Mouse (Mus musculus): ENCODE measurements at regions not wholly inside any gene's neighbourhood (a gene's known extent, or its start where the extent isn't known, plus 50 kb on each side); places are given as distances from the start of the nearest gene placed in this dataset.

DNA sequence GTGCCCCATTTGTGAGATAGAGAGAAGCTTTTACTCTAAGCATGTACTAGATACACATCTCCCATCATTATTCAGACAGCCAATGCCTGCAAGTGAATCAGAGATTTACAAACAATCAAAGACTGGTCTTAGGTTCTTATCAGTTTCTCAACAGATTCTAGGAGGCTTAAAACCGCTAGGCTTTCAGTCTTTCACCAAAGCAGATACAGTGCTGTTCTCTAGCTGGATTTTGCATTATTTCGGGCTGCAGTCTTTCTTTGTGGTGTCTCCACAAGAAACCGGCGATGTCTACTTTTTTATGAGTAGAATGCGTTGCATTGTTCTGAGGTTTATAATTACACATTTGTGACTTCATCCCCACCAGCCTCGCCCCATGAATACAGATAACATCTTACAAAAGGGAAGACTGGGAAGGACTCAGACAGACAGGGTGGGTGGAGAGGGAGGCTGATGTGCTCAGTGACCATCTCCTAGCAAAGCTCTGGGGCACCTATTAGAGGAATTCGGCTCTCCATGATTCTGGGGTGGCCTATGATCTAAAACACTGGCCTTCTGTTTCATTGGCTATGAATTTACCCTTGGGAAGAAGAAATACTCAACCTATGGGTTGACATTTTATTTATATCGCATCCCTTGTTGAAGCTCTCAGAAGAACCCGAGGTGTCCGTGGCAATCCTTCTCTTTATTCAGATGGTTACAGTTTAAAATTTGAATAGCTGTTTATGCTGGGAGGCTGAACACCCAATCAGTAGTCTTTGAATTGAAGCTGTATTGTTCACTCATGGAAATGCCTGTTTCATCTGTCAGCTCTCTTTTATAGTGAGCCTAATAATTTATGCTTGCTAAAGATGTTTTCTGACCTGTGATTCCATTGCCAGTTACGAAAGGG is 343.8 kb downstream of the Tmem161b start:
- DNase-seq (ENCODE audit: low read depth) = no peak

DNA sequence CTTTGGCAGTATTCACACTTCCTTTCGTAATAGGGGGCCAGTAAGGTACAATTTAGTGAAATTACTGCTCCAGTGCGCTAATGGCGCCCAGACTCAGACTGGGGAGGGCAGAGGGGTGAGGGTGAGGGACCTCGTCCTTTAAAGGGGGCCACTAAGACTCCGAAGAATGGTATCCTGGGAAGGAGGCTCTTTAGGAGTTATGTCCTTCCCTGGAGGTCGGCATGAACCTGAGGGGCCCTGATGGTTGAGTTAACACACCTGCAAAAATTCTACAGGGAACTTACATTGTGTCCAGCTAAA is 344.4 kb downstream of the Tmem161b start:
- no peak for DNase-seq (ENCODE audit: low read depth)

DNA sequence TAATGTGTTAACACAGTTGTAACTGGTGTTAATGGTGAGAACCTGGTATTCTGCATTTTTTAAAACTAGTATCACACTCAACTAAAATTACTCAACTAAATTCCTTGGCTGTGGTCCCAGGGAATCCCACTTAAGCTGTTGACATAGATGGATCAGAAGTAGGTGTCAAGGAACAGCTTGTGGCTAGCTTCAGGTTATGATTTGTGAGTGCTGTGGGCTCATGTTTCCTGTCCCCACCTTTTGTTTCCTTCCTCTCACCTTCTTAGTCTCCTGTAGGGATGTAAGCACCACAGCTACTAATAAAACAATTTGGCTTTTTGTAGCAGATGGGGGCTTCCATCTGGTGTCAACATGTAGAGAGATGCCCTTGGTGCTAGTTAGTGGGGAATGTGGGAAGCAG is 347.3 kb downstream of the Tmem161b start:
- no peak for DNase-seq (ENCODE audit: low read depth)

DNA sequence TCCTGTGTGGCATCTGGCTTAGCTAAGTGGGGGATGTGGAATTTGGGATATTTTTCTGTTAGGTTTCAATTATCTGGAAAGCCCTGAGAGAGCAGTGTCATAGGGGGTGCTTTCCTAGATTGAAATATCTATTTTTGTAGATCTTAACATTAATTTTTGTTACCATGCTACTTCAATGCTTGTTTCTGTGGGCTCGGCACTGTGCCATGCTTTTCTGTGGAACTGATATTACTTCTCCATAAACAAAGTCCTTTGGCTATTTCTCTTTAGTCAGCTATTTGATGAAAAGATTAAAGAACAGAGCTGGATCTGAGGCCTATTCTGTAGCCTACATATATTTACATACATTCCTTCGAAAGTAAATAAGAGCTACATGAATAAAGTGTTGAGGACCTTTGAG is 348.1 kb downstream of the Tmem161b start:
- DNase-seq (ENCODE audit: low read depth) = no peak

DNA sequence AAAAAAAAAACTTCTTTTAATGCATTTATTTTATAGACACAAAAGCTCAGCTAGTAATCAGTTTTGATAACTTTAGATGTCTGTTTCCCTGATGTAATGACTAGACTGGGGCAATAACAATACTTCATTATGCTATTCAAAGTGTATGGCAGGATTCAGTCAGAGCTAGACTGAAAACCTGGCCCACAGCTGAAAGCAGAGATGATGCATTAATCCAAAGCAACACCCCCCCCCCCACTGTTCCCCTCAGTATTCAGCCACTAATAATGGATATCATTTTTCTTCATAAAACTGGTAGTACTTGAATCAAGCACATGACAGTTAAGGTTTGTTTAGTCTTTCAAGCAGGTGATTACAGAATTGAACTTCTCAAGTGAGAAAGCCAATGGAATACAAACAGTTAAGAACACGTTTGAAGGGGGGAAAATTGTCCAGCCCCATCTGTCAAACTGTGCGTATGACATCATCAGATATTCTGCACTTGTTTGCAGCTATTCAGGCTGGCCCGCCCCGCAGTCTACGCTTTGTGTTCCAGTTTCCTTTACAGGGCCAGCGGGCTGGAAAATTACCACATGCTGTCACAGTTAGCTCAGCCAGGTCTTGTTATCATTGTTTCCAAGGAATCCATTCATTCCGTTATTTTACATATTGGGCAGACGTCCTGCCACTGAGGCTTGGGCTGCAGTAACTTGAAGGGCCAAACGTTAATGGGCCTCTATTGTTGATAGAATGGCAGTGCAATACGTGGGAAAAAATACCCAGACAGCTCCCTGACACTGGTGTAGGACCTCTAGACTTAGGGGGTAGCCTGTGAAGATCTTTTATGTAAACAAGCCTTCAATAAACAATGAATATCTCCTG is 349.1 kb downstream of the Tmem161b start:
- no peak for DNase-seq (ENCODE audit: low read depth)

DNA sequence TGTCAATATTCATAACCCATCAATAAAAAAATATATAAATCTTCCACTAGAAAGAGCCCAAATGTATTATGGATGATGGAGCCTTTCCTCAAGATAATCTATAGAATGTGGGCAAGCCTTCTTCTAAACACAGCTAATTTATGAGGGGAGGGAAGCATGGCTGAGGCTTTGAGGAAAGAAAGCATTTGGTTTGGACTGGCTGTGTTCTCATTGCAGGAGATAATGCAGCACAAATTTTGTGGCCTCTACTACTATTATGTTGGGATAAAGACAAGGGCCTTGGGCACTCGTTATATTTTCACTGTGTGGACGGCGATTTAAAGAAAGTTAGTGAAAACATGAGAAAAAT is 349.7 kb downstream of the Tmem161b start:
- DNase-seq (ENCODE audit: low read depth) = no peak

DNA sequence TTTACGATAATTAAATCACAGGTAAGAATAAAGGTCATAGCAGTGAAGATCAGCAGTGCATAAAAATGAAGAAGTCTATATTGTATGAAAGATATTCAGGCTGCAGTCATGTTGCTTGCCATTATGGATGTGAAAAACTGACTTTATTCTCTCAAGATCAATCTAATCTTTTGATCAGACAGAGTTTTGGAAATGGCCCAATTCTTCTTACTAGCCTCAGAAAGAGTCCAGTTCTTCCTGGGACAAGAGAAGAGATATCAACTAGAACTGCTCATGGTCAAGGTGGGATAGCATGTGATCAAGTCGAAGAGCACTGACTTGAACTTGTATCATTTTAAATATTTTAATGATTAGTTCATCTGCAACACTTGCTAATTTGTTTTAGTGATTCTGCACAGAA is 350.1 kb downstream of the Tmem161b start:
- DNase-seq (ENCODE audit: low read depth) = no peak

DNA sequence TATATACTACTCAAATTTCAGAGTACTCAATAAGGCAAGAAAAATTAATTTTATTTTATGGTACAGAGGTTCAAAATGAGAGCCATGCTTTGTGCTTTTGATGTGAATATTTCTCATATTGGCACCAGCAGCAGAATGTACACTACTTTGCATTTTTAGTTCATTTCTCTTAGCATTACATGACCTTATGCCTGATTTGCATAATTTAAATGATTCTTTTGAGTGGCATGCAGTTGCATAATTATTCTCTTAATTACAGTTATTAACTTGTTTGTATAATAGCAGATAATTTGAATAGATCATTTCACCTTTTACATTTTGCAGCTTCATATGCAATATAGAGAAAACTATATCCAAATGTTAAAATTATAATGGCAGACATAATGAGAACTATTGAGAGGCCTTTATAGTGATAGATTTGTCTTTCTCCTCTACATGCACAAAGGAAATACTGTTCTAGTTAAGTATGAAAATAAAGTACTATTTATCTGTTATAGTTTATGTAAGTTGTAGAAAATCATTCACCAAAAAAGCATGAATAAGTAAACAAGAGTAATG is 374.6 kb downstream of the Tmem161b start:
- no peak for DNase-seq (ENCODE audit: low read depth)

DNA sequence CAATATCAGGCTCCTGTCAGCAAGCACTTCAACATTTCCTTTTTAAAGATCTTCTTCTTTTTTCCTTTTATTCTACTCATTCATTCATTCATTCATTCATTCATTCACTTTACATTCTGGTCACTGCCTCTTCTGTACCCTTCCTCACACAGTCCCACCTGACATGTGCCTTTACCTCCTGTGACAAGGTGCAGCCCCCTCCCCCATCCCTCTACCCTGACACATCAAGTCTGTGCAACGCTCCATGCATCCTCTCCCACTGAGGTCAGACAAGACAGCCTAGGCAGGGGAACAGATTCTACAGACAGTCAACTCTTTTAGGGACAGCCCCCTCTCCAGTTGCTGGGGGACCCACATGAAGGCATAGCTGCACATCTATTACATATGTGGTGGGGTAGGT is 380.5 kb downstream of the Tmem161b start:
- no peak for DNase-seq (ENCODE audit: low read depth)

DNA sequence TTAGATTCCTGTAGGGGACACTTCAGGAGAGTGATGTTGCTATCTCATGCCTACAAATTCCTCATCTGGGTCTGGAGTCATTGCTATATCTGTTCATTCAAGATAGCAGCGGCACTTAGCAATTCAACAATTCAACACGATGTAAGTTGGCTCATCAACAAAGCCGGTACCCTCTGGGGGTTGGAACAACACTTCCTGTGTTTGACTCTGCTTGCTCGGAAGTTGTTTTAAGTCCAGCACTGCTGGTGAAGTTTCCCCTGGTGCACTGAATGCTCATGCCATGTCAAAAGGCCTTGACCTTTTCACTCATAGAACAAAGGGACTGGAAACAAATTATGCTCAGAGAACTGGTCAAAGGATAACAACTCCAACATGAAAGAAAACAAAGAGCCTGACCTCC is 390.4 kb downstream of the Tmem161b start:
- DNase-seq (ENCODE audit: low read depth) = no peak

DNA sequence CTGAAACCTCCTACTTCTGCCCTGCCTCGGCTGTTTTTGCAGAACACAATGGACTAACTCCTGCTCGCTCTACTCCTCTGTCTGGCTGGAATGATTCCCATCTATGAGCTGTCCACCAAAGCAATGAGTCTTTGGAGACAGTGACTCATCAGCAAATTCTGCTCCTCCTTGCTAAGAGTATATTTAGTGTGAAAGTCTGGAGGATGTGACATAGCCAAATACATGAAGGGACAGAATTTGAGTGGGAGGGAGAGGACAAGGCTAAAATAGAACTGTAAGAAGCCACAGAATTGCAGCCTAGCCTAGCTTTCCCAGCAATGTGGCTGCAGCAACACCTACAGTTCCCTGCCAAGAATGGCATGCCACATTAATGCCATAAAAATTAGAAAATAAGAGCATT is 390.9 kb downstream of the Tmem161b start:
- DNase-seq (ENCODE audit: low read depth) = no peak

DNA sequence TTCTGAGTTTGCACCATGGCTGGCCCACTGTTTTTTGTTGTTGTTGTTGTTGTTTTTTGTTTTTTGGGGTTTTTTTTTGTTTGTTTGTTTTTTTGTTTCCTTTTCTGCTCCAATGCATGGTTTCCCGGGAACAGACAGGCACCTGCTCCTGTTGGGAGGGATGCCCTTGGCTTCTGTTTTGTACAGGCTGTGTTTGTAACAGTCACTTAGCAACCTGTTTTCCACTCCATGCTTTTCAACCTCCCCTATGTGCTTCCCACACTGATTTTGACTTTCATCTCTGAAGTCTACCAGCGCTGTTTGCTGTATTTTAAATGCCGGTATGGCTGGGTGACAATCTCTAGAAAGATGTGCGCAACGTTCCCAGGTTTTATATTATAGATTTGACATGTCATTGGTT is 402.6 kb downstream of the Tmem161b start:
- no peak for DNase-seq (ENCODE audit: low read depth)

DNA sequence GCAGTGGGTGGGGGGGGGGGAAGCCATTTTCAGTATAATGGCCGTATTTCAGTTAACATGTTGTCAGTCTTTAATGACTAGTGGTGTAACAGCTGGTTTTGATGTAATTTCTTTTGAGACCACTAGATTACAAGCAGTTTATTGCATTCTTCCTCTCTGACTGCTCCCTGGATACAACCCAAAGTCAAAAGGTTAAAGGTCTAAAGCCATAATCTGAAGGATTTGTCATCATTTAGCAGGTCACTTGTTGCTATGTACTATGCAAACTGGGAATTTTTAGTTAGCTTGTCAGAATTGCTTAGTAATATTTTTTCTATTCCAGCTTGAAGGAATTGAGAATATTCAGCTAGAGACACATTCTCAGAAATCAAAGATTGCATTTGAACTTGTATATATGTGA is 403.4 kb downstream of the Tmem161b start:
- DNase-seq (ENCODE audit: low read depth) = no peak

DNA sequence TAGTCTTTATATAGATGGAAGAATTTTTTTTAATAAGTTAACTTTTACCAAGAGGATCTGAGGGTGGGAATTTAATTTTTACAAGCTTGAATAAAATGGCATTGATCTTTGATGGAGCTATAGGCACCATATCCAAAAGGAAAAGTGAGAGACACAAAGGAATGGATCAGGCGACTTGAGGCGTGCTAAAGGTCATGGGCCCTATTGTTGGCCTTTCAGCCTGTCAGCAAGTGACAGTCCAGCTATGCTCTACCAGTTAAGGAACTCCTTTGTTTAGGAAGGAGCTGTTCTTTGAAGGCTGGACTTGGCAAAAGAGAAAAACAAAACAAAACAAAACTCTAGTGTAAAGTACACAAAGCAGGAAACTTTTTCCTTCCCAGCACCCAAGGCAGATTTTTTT is 403.8 kb downstream of the Tmem161b start:
- no peak for DNase-seq (ENCODE audit: low read depth)

DNA sequence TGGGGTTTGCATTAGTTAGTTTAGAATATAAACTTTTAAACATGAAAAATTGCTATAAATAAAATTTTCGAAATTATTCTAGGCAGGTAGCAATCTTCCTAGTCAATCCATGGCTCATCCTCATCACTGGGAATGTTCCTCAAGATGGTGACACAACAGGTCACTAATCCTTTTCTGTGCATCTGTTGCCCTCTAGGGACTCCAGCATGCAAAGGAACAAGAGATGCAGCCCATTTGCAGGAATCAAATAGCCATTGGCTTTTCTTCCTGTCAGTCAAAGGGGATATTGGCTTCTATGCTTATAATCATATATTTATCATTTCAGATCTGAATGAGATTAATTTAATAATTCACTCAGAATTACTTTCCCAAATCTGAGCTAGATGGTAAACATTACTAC is 404.3 kb downstream of the Tmem161b start:
- no peak for DNase-seq (ENCODE audit: low read depth)

DNA sequence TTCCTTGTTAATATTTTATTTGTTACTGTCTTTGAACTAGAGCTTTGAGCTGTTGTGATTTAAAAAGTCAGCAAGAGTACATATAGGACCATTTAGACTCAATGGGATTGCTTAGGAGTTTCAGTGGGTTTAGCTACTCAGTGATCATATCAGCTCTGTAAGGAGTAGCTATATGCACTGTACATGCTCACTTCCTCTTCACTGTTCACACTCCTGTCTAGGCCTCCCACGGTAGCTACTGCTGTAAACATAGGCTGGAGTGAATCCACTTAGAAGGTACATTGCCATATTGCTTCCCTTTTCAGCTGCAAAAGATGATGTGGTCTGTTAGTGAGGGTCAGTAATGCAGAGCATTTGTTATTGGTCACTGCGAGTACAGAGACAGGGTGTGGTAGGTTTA is 408.6 kb downstream of the Tmem161b start:
- DNase-seq (ENCODE audit: low read depth) = no peak

DNA sequence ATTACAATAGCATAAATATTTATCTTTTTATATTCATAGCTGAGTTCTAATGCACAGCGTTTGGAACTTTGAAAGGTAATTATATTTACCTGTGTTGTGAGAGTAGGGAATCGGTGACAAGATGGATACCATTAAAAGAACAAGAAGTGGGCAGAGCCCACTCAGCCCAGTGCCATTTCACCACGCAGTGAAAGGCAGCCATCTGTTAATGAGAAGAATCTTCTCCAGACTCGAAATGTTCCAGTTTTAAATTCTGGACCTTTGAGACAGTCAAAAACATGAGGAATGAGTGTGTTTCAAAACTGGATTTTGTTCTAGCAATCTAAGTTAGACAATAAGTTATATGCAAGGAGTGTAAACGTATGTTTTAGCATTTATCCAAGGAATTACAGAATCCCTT is 410.4 kb downstream of the Tmem161b start:
- DNase-seq (ENCODE audit: low read depth) = no peak

DNA sequence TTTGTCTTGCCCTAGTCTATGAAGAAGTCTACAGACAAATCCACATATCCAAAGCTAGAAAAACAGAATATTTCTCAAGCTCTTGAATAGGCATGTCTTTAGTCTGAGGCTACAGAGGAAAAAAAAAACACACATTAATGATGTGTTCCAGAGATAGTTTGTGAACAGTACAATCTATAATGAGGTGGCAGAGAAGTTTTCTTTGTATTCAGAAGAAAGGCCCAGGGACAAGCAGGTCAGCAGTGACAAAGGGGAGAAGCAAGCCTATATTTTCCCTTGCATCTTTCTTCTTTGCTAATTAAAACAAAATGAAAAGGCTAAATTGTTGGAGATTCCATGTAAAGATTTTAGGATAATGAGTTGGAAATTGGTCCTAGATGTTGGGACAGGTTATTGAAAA is 414.7 kb downstream of the Tmem161b start:
- DNase-seq (ENCODE audit: low read depth) = no peak

DNA sequence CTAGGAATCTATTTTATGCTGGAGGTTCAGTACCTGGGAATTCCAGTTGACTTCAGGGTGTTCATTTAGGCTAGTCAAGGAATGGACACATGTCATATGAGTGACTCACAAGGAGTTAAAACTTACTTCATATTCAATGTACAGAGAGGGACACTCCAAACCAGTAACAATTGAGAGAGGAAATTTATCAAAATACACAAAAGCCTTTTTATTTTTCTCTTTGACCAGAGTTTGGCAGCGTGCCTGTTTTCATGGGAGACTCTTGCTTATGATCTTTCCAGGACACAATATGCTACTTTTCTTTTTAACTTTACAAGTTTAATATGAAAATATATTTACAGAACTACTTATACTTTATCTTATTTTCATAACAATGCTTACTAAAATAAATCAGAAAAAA is 415.5 kb downstream of the Tmem161b start:
- DNase-seq (ENCODE audit: low read depth) = no peak

DNA sequence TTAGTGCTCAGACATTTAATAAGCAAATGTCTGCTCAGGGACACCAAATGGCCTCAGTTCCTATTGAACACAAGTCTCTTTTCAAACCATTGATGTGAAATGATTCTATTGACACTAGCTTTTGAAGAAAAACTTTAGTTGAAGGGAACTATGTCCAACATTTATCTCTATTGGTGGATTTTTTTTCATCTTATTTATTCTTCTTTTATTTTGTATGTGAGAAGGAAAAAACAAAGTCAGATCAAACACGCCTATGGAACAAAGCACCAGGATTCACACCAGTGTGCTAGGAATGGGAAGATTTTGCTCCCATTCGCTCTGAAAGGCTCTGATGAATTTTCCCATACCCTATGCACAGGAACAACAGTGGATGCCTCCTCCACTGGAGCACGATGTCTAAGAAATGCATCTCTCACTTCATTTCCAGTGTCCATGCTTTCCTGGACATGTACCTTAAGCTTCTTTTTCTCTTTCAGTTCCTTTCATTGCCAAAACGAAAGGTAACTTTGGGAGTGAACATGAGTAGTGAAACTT is 416.4 kb downstream of the Tmem161b start:
- no peak for DNase-seq (ENCODE audit: low read depth)

DNA sequence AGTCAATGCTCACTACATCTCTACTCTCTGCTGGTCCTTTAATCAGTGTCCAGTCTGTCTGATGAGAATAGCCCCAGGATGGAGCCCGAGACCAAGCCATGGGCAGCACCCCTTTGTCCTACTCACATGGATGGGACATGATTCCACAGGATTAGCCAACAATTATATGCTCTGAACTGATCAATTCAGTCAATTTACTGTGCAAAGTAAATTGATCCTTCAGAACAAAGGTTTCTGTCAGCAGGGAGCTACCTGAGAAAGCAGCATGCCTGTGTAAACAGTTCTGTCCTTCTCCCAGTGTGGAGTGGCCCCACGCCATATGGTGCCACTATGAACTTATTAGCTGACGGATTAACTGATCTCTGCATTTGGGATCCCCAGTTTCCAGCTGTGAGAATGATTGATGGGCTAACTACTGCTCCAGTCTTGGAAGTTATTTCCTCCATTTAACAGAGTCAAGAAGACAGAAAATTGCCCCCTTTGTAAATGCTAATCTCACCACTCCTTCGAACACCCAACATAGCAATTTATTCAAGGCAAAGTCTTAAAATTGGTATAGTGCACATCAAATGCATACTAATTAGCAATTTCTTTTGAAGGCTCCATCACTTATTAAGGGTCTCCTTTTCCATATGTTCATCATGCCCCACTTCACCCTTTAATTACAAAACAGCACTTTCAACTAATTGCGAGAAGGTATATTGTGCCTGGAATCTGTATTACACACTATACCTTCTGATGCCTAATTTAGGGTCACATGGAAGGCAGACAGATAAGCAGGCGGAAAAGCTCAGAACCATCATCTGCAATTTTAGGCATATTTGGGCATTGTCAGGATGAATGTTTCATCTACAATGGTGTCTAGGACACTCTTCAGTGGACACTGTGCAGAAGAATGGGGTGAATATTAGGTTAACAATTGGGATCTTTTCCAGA is 417.3 kb downstream of the Tmem161b start:
- DNase-seq (ENCODE audit: low read depth) = no peak

DNA sequence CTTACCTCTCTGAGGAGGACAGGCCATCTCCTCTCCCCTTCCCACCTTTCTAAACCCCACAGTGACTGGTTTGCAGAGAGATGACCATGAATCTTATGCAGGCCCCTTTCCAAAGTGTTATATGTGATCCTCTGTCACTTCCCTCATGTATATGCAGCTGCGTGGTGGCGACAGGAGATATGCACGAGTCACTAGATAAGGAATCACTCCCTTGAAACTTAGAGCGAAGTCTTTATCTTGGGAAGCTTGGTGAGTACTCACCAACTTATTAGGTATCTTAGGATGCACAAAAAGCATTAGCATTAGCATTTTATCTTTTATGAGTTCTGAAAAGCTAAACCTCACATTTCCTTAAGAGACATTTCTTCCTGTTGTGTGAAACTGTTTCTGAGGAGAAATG is 421.9 kb downstream of the Tmem161b start:
- no peak for DNase-seq (ENCODE audit: low read depth)
